Mouse (Mus musculus) urinary bladder, postnatal 14 days (tissue): ENCODE measurements around the gene Umod.

Experiments
- DNase-seq: peaks from one replicate; pipeline ENCODE4 v3.0.0; 2021; ENCODE audit warnings: low spot score

Umod gene

GRCm38 (mm10) chr7:119479256-119479655 lies at the start of gene Umod:
TSS of gene Umod (minus strand) at chr7:119479282.
- no peak for DNase-seq

- DNase-seq, result no peak
These were observed 49.5 kb upstream of the Umod start for GRCm38 (mm10) chr7:119528617-119529016.

GRCm38 (mm10) chr7:119527548-119527947 lies 48.5 kb upstream of the Umod start:
- no peak for DNase-seq

GRCm38 (mm10) chr7:119527135-119527534 lies 48.1 kb upstream of the Umod start:
- no peak for DNase-seq

GRCm38 (mm10) chr7:119526486-119526885 lies 47.4 kb upstream of the Umod start:
- no peak for DNase-seq

GRCm38 (mm10) chr7:119525881-119526281 lies 46.8 kb upstream of the Umod start:
- peak; percentile 7 for DNase-seq

- no peak for DNase-seq
These were observed 44.3 kb upstream of the Umod start, which contains the start of gene Pdilt for GRCm38 (mm10) chr7:119523389-119523788. TSS of gene Pdilt (minus strand) at chr7:119523489.

- no peak for DNase-seq
These were observed 43.3 kb upstream of the Umod start for GRCm38 (mm10) chr7:119522385-119522784.

GRCm38 (mm10) chr7:119521816-119522215 lies 42.7 kb upstream of the Umod start:
- DNase-seq, result no peak

- DNase-seq, result peak; percentile 60
These were observed 40.6 kb upstream of the Umod start for GRCm38 (mm10) chr7:119519654-119520053.

GRCm38 (mm10) chr7:119519163-119519562 lies 40.1 kb upstream of the Umod start, which contains the start of gene Acsm5:
TSS of gene Acsm5 (plus strand) at chr7:119519463.
- no peak for DNase-seq

GRCm38 (mm10) chr7:119516272-119516558 lies 37.1 kb upstream of the Umod start:
- no peak for DNase-seq

GRCm38 (mm10) chr7:119515492-119516271 lies 36.6 kb upstream of the Umod start:
- DNase-seq, result peak; percentile 24

- peak; percentile 7 for DNase-seq
These were observed 34.0 kb upstream of the Umod start for GRCm38 (mm10) chr7:119513056-119513455.

GRCm38 (mm10) chr7:119511143-119511542 lies 32.1 kb upstream of the Umod start:
- no peak for DNase-seq

GRCm38 (mm10) chr7:119490041-119490780 lies 11.1 kb upstream of the Umod start:
- no peak for DNase-seq

GRCm38 (mm10) chr7:119486683-119487082 lies 7.6 kb upstream of the Umod start:
- DNase-seq, result no peak

- no peak for DNase-seq
These were observed 5.1 kb upstream of the Umod start for GRCm38 (mm10) chr7:119484154-119484553.

GRCm38 (mm10) chr7:119476500-119477389 lies 2.3 kb downstream of the Umod start:
- no peak for DNase-seq

GRCm38 (mm10) chr7:119459185-119459584 lies 19.9 kb downstream of the Umod start, which contains the start of gene Gp2:
TSS of gene Gp2 (minus strand) at chr7:119459285.
- DNase-seq, result no peak

- no peak for DNase-seq
These were observed 24.9 kb downstream of the Umod start for GRCm38 (mm10) chr7:119454192-119454591.

GRCm38 (mm10) chr7:119443849-119444248 lies 35.2 kb downstream of the Umod start:
- no peak for DNase-seq
